Mouse (Mus musculus) embryo, embryonic 10.5 days (tissue): ENCODE data around the gene Hcrtr1.

ENCODE experiments used
- DNase-seq: peaks from one replicate; pipeline ENCODE4 v3.0.0-alpha.2; 2015; ENCODE audit warnings: low spot score

The Hcrtr1 gene

GRCm38 (mm10) chr4:130139214-130139492 lies at the start of gene Hcrtr1:
Gene Hcrtr1, minus strand, starts transcription at chr4:130139359.
- DNase-seq = no peak

GRCm38 (mm10) chr4:130188806-130189297 lies 49.7 kb upstream of the Hcrtr1 start:
- DNase-seq = peak; percentile 90

- DNase-seq = no peak
These were observed 47.7 kb upstream of the Hcrtr1 start for GRCm38 (mm10) chr4:130186891-130187290.

- no peak for DNase-seq
These were observed 47.3 kb upstream of the Hcrtr1 start for GRCm38 (mm10) chr4:130186450-130186849.

GRCm38 (mm10) chr4:130183879-130184278 lies 44.7 kb upstream of the Hcrtr1 start:
- DNase-seq = no peak

GRCm38 (mm10) chr4:130183023-130183422 lies 43.9 kb upstream of the Hcrtr1 start:
- no peak for DNase-seq

- DNase-seq = no peak
These were observed 42.7 kb upstream of the Hcrtr1 start for GRCm38 (mm10) chr4:130181886-130182285.

- DNase-seq = no peak
These were observed 41.9 kb upstream of the Hcrtr1 start for GRCm38 (mm10) chr4:130180909-130181602.

- no peak for DNase-seq
These were observed 40.7 kb upstream of the Hcrtr1 start for GRCm38 (mm10) chr4:130179876-130180275.

GRCm38 (mm10) chr4:130177536-130177935 lies 38.4 kb upstream of the Hcrtr1 start:
- DNase-seq = no peak

GRCm38 (mm10) chr4:130177087-130177486 lies 37.9 kb upstream of the Hcrtr1 start:
- DNase-seq = no peak

- no peak for DNase-seq
These were observed 37.1 kb upstream of the Hcrtr1 start for GRCm38 (mm10) chr4:130176156-130176720.

- DNase-seq = no peak
These were observed 36.0 kb upstream of the Hcrtr1 start, which contains the start of gene Tinagl1 for GRCm38 (mm10) chr4:130175072-130175711. Gene Tinagl1, minus strand, starts transcription at chr4:130175122.

GRCm38 (mm10) chr4:130174335-130175031 lies 35.3 kb upstream of the Hcrtr1 start:
- peak; percentile 69 for DNase-seq

GRCm38 (mm10) chr4:130173911-130174311 lies 34.8 kb upstream of the Hcrtr1 start:
- no peak for DNase-seq

GRCm38 (mm10) chr4:130173060-130173822 lies 34.1 kb upstream of the Hcrtr1 start:
- DNase-seq = no peak

GRCm38 (mm10) chr4:130171951-130172765 lies 33.0 kb upstream of the Hcrtr1 start:
- DNase-seq = peak; percentile 67

GRCm38 (mm10) chr4:130170362-130170761 lies 31.2 kb upstream of the Hcrtr1 start:
- no peak for DNase-seq

GRCm38 (mm10) chr4:130169411-130169971 lies 30.3 kb upstream of the Hcrtr1 start:
- DNase-seq = no peak

GRCm38 (mm10) chr4:130168280-130169183 lies 29.4 kb upstream of the Hcrtr1 start:
- peak; percentile 51 for DNase-seq
